Mouse (Mus musculus) granulocyte monocyte progenitor cell, adult 5-6 weeks (primary cell): ENCODE data around the gene Fam180a. TPM values are rescaled to one million over a fixed set of nuclear protein-coding genes. Genes with fewer than 3 reads are reported as not detected.
A peak's percentile ranks its signal among the peaks of the same experiment; 100 is the strongest.

Source experiments
- ATAC-seq: replicated peaks from 2 replicates; pipeline ENCODE4 v1.8.0; 2016; ENCODE audit warnings: mild to moderate bottlenecking, moderate TSS enrichment, inconsistent platforms; ENCODE audit not compliant: poor library complexity, severe bottlenecking
- total RNA-seq, 2 experiments: library from RNA; stranded (forward) in 1 of 2; stranded (reverse) in 1 of 2; fragments of 200-712, 200-1000 nt in 1 of 2; fragments of >200 nt in 1 of 2; fragmentation: Nextera tagmentation in 1 of 2; gene quantifications; 2 replicates each; pipeline ENCODE4 v1.2.3; 2014 to 2017

The Fam180a gene
- total RNA-seq (2014; fragmentation: Nextera tagmentation) (not detected in 2 replicates), total RNA-seq (2017) (not detected in 2 replicates)

- ATAC-seq, result no peak
Measured at GRCm38 (mm10) chr6:35326111-35326515, at the start of gene Fam180a. Fam180a (minus strand) TSS chr6:35326141.

GRCm38 (mm10) chr6:35374052-35374451, 48.1 kb upstream of the Fam180a start:
- ATAC-seq, result no peak

GRCm38 (mm10) chr6:35370356-35370755, 44.4 kb upstream of the Fam180a start:
- ATAC-seq, result no peak

- ATAC-seq, result peak; percentile 88
Measured at GRCm38 (mm10) chr6:35369578-35370282, 43.8 kb upstream of the Fam180a start.

- ATAC-seq, result no peak
Measured at GRCm38 (mm10) chr6:35362596-35362995, 36.7 kb upstream of the Fam180a start.

- ATAC-seq, result no peak
Measured at GRCm38 (mm10) chr6:35355320-35355719, 29.4 kb upstream of the Fam180a start.

GRCm38 (mm10) chr6:35354622-35354998, 28.7 kb upstream of the Fam180a start:
- no peak for ATAC-seq

- no peak for ATAC-seq
Measured at GRCm38 (mm10) chr6:35353846-35354621, 28.1 kb upstream of the Fam180a start.

- ATAC-seq, result no peak
Measured at GRCm38 (mm10) chr6:35353416-35353815, 27.5 kb upstream of the Fam180a start.

- ATAC-seq, result peak; percentile 85
Measured at GRCm38 (mm10) chr6:35352867-35353266, 26.9 kb upstream of the Fam180a start.

GRCm38 (mm10) chr6:35351826-35352225, 25.9 kb upstream of the Fam180a start:
- no peak for ATAC-seq

GRCm38 (mm10) chr6:35349784-35350183, 23.8 kb upstream of the Fam180a start:
- no peak for ATAC-seq

- ATAC-seq, result no peak
Measured at GRCm38 (mm10) chr6:35338640-35339039, 12.7 kb upstream of the Fam180a start.

GRCm38 (mm10) chr6:35337836-35338235, 11.9 kb upstream of the Fam180a start:
- ATAC-seq, result no peak

GRCm38 (mm10) chr6:35335452-35335851, 9.5 kb upstream of the Fam180a start:
- ATAC-seq, result no peak

- no peak for ATAC-seq
Measured at GRCm38 (mm10) chr6:35334278-35334677, 8.3 kb upstream of the Fam180a start.

- ATAC-seq, result no peak
Measured at GRCm38 (mm10) chr6:35333632-35334031, 7.7 kb upstream of the Fam180a start.

GRCm38 (mm10) chr6:35330834-35331233, 4.9 kb upstream of the Fam180a start:
- ATAC-seq, result no peak

GRCm38 (mm10) chr6:35329956-35330355, 4.0 kb upstream of the Fam180a start:
- no peak for ATAC-seq

- no peak for ATAC-seq
Measured at GRCm38 (mm10) chr6:35324306-35324705, 1.6 kb downstream of the Fam180a start.

- no peak for ATAC-seq
Measured at GRCm38 (mm10) chr6:35323046-35323445, 2.9 kb downstream of the Fam180a start.

GRCm38 (mm10) chr6:35321105-35321504, 4.8 kb downstream of the Fam180a start:
- no peak for ATAC-seq
